Mouse (Mus musculus) neutrophil, adult 5-6 weeks (primary cell): ENCODE results near the gene 1700037C18Rik. TPM values are rescaled to one million over a fixed set of nuclear protein-coding genes. Genes with fewer than 3 reads are reported as not detected.
"Not testable (repeated sequence)": the region's sequence is repeated elsewhere in the genome, so short reads cannot be mapped to it uniquely, and the experiment has no call there.

ENCODE experiments used
- ATAC-seq: fragments of 151-379, 151-347 bp; 2 replicates; pipeline ENCODE4 v1.8.0; 2017; ENCODE audit warnings: mild to moderate bottlenecking, moderate TSS enrichment; ENCODE audit not compliant: insufficient number of reproducible peaks, poor library complexity, low FRiP score, severe bottlenecking; ENCODE audit errors: extremely low read depth
- total RNA-seq: library from RNA; stranded (forward); fragments of 200-1000 nt; gene quantifications from 2 replicates; pipeline ENCODE4 v1.2.3, GENCODE M21; 2017

1700037C18Rik gene
- total RNA-seq, 1 experiment from 2014 or later: 5.9 TPM

GRCm38 (mm10) chr16:3884201-3885064 is 24.1 kb downstream of the 1700037C18Rik start, which contains the start of the genes Zfp597 and Gm20695:
TSS of gene Zfp597 (minus strand) at chr16:3884561.
TSS of gene Gm20695 (plus strand) at chr16:3884648.
- ATAC-seq: peak; percentile 98

DNA sequence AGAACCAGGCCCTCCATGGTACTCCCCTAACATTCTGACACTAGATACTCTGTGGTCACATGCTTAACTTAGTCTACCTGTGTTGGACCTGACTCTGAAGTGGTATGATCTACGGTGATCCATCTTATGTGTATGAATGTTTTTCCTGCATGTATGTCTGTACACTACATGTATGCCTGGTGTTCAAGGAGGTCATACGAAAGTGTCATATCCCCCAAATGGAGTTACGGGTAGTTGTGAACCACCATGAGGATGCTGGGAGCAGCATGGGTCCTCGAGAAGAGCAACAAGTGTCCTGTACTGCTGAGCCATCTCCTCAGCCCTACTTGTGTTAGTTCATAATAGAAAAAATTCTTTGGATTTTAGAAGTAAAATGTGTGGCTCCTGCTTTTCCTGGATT is 32.1 kb downstream of the 1700037C18Rik start:
- no peak for ATAC-seq

DNA sequence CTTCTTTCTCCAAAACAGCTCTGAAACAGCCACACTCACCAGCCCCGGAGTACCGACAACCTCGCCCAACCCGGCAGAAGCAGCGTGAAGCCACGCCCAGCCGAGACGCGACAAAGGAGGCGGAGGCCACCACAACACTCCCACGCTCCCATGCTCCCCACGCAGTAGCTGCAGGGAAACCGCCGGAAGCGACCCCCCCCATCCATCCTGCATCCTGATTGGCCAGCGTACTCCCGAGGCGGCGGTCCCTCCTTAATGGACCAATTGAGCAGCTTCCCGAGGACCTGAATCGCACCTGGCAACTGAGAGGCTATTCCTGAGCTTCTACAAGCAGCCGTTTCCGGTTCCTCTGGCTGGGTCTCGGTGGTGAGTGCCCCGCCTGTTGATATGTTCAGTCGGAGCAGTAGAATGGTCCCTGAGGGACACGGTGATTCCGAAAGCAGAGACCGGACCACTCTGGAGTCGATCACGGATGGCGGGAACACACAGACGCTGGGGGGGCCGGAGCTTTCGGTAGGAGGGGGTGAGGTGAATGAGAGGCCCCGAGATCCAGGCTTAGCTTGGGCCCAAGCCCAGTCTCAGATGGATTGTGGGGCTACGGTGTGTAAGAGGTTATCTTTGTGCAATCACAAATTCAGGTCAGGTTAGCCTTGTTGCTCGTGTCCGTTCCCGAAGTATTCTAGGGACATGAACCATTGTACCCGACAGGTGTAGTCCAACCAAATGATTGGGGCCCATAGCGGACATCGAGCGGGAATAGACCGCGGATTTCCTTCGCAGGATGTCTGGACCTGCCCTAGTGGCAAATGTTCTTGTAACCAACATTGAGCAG is 36.1 kb downstream of the 1700037C18Rik start, which contains the start of gene Naa60:
TSS of gene Naa60 (plus strand) at position 160 of the 832 bp plus-strand sequence.
- peak; percentile 94 for ATAC-seq

DNA sequence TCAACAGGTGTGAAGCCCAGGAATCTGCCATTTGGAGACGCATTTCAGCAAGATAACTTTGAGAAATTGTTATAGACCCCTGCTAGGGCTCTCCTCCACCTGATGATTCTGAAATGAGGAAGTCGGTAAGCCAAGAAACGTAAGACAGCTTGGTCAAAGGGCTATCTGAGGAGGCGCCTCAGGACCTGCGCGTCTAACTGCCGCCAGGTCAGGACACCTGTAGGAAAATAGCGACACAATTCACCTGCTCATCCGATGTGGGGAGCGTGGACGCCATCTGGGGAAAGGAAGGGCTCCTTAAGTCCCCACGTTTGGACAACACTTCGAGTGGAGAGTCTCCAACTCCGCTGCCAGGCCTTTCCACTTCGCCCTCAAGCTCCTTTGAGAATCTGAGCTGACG is 36.7 kb downstream of the 1700037C18Rik start:
- ATAC-seq: peak; percentile 42

DNA sequence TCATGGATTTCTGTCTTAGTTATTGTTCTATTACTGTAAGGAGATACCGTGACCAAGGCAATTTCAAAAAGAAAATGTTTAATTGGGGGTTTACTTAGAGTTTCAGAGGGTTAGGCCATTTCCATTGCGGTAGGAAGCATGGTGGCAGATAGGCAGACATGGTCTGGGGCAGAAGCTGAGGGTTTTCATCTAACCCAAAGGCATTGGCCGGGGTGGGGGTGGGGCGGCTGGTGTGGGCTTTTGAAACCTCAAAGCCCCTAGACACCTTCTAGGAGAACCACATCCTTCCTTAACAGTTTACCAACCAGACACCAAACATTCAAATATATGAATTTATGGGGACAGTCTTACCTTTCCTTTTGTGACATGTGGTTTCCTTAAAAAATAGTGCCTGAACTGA is 49.2 kb downstream of the 1700037C18Rik start:
- ATAC-seq: no peak

DNA sequence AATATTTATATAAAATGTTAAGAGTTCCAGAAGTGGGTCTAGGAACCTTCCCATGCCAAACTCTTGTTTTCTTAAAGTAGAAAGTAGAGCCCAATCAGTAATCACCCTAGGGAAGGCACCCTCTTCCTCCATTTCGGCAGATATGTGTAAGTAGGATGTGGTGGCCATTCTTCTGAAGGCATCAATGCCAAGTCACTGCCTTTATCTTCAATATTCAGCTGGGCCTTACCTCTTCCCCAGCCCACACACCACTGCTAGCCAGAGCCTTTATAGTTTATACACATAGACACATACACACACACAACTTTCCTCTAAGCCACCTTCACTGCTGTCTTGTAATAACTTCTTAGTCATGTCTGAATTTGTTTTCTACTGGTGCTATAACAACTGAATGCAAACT is 52.7 kb downstream of the 1700037C18Rik start:
- no peak for ATAC-seq

- ATAC-seq: no peak
Observed at GRCm38 (mm10) chr16:3854437-3855182, 53.9 kb downstream of the 1700037C18Rik start.

- no peak for ATAC-seq
Observed at GRCm38 (mm10) chr16:3852586-3852985, 55.9 kb downstream of the 1700037C18Rik start.

DNA sequence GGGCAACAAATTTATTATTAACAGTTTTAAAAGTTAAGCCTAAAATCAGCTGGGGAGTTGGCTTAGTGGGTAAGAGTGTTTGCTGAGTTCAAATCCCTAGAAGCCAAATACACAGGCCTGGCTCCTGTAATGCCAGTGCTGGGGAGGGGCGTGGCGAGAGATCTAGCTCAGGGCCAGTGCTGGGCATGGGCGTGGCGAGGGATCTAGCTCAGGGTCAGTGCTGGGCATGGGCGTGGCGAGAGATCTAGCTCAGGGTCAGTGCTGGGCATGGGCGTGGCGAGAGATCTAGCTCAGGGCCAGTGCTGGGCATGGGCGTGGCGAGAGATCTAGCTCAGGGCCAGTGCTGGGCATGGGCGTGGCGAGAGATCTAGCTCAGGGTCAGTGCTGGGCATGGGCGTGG is 57.2 kb downstream of the 1700037C18Rik start:
- ATAC-seq: not testable (repeated sequence)

- no peak for ATAC-seq
Observed at GRCm38 (mm10) chr16:3848416-3848815, 60.1 kb downstream of the 1700037C18Rik start.

GRCm38 (mm10) chr16:3847871-3848270 is 60.6 kb downstream of the 1700037C18Rik start:
- no peak for ATAC-seq

GRCm38 (mm10) chr16:3846711-3847518 is 61.6 kb downstream of the 1700037C18Rik start, which contains the start of gene Zfp174:
TSS of gene Zfp174 (plus strand) at chr16:3847268.
- peak; percentile 100 for ATAC-seq

Other genes with a start within 250 kb of the 1700037C18Rik start
- 84.0 and 91.3 TPM in 2 replicates for gene Mefv, start 190.6 kb downstream of the 1700037C18Rik start, total RNA-seq
- gene Zfp263, start 164.6 kb downstream of the 1700037C18Rik start, total RNA-seq: 93.8 and 94.7 TPM in 2 replicates
- gene Olfr15, start 77.8 kb downstream of the 1700037C18Rik start, total RNA-seq: not detected in 2 replicates
- 2.0 and 2.2 TPM in 2 replicates for gene Zfp174, start 61.4 kb downstream of the 1700037C18Rik start, total RNA-seq
- 77.7 and 107 TPM in 2 replicates for gene Naa60, start 36.3 kb downstream of the 1700037C18Rik start, total RNA-seq
- 55.5 and 60.9 TPM in 2 replicates for gene Zfp597, start 24.1 kb downstream of the 1700037C18Rik start, total RNA-seq
- gene Gm20695, start 24.0 kb downstream of the 1700037C18Rik start, total RNA-seq: 3.2 and 7.3 TPM in 2 replicates
- 37.4 and 52.8 TPM in 2 replicates for gene Cluap1, start 112 bp upstream of the 1700037C18Rik start, total RNA-seq
- gene Nlrc3, start 67.9 kb upstream of the 1700037C18Rik start, total RNA-seq: 14.0 and 14.2 TPM in 2 replicates
- 40.1 and 52.5 TPM in 2 replicates for gene Slx4, start 95.1 kb upstream of the 1700037C18Rik start, total RNA-seq
- 0.37 and 0.47 TPM in 2 replicates for gene Dnase1, start 128.3 kb upstream of the 1700037C18Rik start, total RNA-seq
- gene Trap1, start 169.1 kb upstream of the 1700037C18Rik start, total RNA-seq: 43.1 and 47.7 TPM in 2 replicates